Mouse (Mus musculus) myocyte (in vitro differentiated cells): ENCODE results near the gene Trhr2.

ENCODE experiments used
- CEBPB ChIP-seq: IDR thresholded peaks from 2 replicates; pipeline ENCODE4 v1.6.1; 2011; ENCODE audit warnings: mild to moderate bottlenecking, moderate library complexity; ENCODE audit not compliant: poor library complexity, insufficient read depth, severe bottlenecking
- E2F4 ChIP-seq: IDR thresholded peaks from one replicate; pipeline ENCODE4 v1.6.1; 2011; ENCODE audit warnings: mild to moderate bottlenecking, control low read depth, moderate library complexity; ENCODE audit not compliant: insufficient read depth
- MAX ChIP-seq: IDR thresholded peaks from one replicate; pipeline ENCODE4 v1.6.1; 2011; ENCODE audit warnings: low read depth, mild to moderate bottlenecking, control low read depth
- MYOD1 ChIP-seq, 3 experiments: IDR thresholded peaks; one replicate each; pipeline ENCODE4 v1.6.1; 2011; ENCODE audit warnings: control low read depth in 2 of 3, low read depth in 2 of 3, mild to moderate bottlenecking in 2 of 3, moderate library complexity in 1 of 3; ENCODE audit not compliant: insufficient read length in 2 of 3, control insufficient read depth in 1 of 3
- MYOG ChIP-seq, 3 experiments: IDR thresholded peaks; one replicate each; pipeline ENCODE4 v1.6.1; 2011; ENCODE audit warnings: control low read depth in 2 of 3, low read depth in 2 of 3, mild to moderate bottlenecking in 2 of 3; ENCODE audit not compliant: insufficient read length in 2 of 3, control insufficient read depth in 1 of 3, insufficient read depth in 1 of 3
- POLR2A ChIP-seq: IDR thresholded peaks from one replicate; pipeline ENCODE4 v1.6.1; 2011; ENCODE audit warnings: low read depth, mild to moderate bottlenecking, control low read depth, moderate library complexity; ENCODE audit not compliant: insufficient read length
- POLR2AphosphoS2 ChIP-seq: IDR thresholded peaks from one replicate; pipeline ENCODE4 v1.6.1; 2011; ENCODE audit warnings: low read depth, control low read depth; ENCODE audit not compliant: insufficient read length
- REST ChIP-seq: IDR thresholded peaks from one replicate; pipeline ENCODE4 v1.6.1; 2011; ENCODE audit warnings: mild to moderate bottlenecking, control low read depth, moderate library complexity; ENCODE audit not compliant: insufficient read depth, insufficient read length
- TCF12 ChIP-seq: IDR thresholded peaks from one replicate; pipeline ENCODE4 v1.6.1; 2011; ENCODE audit warnings: mild to moderate bottlenecking, control low read depth; ENCODE audit not compliant: poor library complexity, insufficient read depth, severe bottlenecking
- TCF3 ChIP-seq: IDR thresholded peaks from one replicate; pipeline ENCODE4 v1.6.1; 2011; ENCODE audit warnings: low read depth, control low read depth; ENCODE audit not compliant: insufficient read length
- USF1 ChIP-seq: IDR thresholded peaks from one replicate; pipeline ENCODE4 v1.6.1; 2011; ENCODE audit warnings: low read depth, mild to moderate bottlenecking, control low read depth, moderate library complexity

GRCm38 (mm10) chr8:122319708-122320075 is 40.9 kb downstream of the Trhr2 start:
- no peak for TF ChIP-seq USF1
- TF ChIP-seq POLR2A, result no peak
- no peak for TF ChIP-seq TCF12
- TF ChIP-seq MYOG (IDR thresholded peaks at IDR 0.05; ENCODE audit: control insufficient read depth in 1 of 3, insufficient read depth in 1 of 3, insufficient read length in 2 of 3, low read depth in 2 of 3), result no peak
- TF ChIP-seq MAX, result no peak
- no peak for TF ChIP-seq CEBPB
- no peak for TF ChIP-seq MYOD1 (IDR thresholded peaks at IDR 0.05; ENCODE audit: control insufficient read depth in 1 of 3, insufficient read length in 2 of 3, low read depth in 2 of 3)
- no peak for TF ChIP-seq REST
- no peak for TF ChIP-seq POLR2AphosphoS2
- no peak for TF ChIP-seq TCF3
- TF ChIP-seq E2F4, result no peak
